Mouse (Mus musculus) hematopoietic stem cell, adult 5-6 weeks (primary cell): ENCODE data around the gene Grip1. TPM values are rescaled to one million over a fixed set of nuclear protein-coding genes. Genes with fewer than 3 reads are reported as not detected.
A peak's percentile ranks its signal among the peaks of the same experiment; 100 is the strongest.

Experiments
- ATAC-seq, 2 experiments: fragments of 125-278 bp in 1 of 2; replicated peaks in 1 of 2; 2 replicates each; pipeline ENCODE4 v1.8.0; 2016 to 2017; ENCODE audit warnings: inconsistent platforms in 2 of 2, mild to moderate bottlenecking in 2 of 2, moderate number of reproducible peaks in 2 of 2, low read depth in 1 of 2, moderate TSS enrichment in 1 of 2; ENCODE audit not compliant: low FRiP score in 2 of 2, poor library complexity in 2 of 2, severe bottlenecking in 2 of 2, insufficient read depth in 1 of 2, low TSS enrichment in 1 of 2
- total RNA-seq: library from RNA; stranded (forward); fragments of 172-1452, 232-1000 nt; gene quantifications from 2 replicates; pipeline ENCODE4 v1.2.3, GENCODE M21; 2017

Grip1 gene
- total RNA-seq, 1 experiment from 2014 or later, result not detected

DNA sequence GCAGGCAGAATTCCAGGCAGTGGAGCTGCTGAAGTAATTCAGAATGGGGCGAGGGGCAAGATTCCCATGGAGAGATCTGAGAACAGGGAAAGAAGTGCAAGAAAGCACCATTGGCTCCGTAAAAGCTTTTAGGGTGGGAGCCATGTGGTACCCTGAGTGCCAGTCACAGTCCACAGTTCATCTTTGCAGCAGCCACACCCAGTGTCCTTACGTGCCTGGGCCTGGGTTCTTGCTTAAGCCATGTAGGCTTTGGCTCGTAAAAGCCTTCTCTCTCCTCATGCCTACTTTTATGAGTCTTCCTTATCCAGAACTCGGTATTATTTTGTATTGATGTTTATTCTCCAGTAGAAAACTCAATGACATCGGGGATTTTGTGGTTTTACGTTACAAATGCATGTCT lies 550.5 kb downstream of the Grip1 start:
- no peak for ATAC-seq

DNA sequence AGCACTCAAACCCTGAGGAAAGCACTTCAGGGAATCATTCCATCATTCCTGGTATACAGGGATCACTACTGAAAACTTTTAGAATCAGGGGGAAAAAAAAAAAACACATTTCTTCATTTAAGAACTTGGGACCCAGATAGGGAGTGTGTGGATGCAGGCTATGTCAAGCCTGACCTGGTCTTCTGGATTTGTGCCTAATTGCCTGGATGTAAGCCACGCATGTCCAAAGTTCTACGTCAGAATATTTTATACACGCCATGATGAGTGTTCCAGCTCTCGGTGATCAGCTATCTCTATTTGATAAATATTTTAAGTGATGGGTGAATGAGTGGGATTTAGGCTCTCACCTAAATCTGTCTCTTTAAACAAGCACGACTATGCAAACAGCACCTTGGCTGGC lies 552.0 kb downstream of the Grip1 start:
- ATAC-seq, result no peak

DNA sequence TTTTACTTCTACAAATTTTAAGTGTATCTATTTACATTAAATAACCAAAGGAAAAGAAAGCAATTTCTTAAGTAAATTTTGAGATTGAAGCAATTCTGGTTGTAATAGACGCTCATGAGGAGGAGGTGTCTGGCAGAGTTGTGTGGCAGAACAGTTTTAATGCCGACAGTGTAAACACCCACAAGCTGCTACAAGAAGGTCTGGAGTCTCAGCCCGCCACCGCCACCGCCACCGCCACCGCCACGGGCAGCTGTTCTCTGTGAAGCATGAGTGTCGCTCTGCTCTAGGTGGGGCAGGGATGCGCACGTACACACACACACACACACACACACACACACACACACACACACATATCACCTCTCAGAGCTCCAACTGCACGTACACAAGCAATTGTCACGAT lies 558.7 kb downstream of the Grip1 start:
- ATAC-seq, result no peak

GRCm38 (mm10) chr10:120015117-120015516 lies 561.5 kb downstream of the Grip1 start:
- ATAC-seq, result no peak

DNA sequence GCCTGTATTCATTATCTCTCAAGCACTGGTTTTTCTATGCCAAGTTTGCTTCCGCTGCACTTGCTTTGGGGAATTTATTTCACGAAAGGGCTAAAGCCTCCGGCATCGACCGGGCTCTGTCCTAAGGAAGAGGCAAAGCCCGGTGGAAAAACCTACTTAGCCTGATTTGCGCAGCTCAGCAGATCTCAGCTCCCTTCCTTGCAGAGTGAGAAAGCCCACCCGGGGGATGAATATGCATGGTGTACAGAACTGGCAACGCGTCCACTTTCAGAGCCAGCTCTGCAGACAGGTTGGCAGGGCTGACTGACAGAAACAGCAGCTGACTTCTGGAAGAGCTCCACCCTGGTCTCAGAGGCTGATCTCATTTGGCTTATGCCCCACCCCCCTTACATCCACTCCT lies 572.8 kb downstream of the Grip1 start:
- ATAC-seq, result no peak

- ATAC-seq, result no peak
These were observed 577.3 kb downstream of the Grip1 start for GRCm38 (mm10) chr10:120030901-120031300.

DNA sequence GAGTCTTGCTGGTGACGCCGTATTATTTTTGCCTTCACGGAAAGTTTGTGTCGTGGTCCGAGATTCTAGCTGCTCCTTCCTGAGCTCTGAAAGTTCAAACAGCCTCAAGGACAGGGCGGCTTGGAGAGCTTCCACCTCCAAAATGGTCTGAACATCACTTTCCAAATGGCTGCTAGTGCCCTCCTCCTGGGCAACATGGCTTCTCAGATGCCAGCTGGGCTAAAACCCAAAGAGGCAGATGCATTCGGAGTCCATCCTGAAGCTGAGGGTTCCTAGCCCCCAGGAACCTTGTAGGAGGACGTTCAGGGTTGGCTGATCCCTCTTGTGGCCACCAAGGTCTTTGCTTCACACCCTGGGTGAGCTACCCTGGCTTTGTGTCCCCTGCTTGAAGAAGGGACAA lies 577.7 kb downstream of the Grip1 start:
- no peak for ATAC-seq

DNA sequence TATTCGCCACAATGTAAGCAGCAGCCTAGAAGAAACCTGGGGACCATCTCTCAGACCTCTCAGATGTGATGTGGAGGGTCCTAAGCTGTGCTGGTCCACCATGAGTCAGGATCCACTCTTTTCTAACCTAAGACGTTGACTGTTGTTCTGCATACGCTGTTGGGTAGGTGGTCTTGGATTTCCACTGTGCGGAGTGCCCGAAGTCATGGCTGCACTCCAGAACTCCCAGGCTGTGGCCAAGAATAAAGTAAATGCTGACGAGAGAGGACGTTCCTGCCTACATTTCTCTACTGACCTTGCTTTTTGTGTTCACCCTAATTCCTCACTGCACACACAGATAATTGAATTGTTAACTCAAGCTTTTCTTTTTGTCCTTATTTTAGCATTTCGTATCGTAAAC lies 580.2 kb downstream of the Grip1 start:
- ATAC-seq, result no peak

GRCm38 (mm10) chr10:120035211-120035733 lies 581.6 kb downstream of the Grip1 start:
- ATAC-seq, result no peak

GRCm38 (mm10) chr10:120035824-120036223 lies 582.2 kb downstream of the Grip1 start:
- no peak for ATAC-seq

DNA sequence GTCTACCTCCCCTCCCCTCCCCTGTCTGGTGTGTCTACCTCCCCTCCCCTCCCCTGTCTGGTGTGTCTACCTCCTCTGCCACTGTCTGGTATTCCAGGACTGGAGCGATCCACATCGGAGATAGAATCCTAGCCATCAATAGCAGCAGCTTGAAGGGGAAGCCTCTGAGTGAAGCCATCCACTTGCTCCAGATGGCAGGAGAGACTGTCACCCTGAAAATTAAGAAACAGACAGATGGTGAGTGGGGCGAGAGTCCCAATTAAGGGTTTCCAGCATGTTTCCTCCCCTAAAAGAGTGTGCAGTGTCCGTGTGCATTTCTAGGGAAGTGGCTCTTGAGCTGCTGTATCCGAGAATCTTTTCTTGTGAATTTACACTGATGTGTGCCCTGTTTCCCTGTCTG lies 584.6 kb downstream of the Grip1 start:
- ATAC-seq, result no peak

GRCm38 (mm10) chr10:120044237-120044636 lies 590.6 kb downstream of the Grip1 start:
- no peak for ATAC-seq

- no peak for ATAC-seq
These were observed 591.1 kb downstream of the Grip1 start for GRCm38 (mm10) chr10:120044714-120045234.

- no peak for ATAC-seq
These were observed 607.1 kb downstream of the Grip1 start for GRCm38 (mm10) chr10:120060579-120061237.

- ATAC-seq, result peak in 1 of 2 experiments; percentile 6; a peak in 1 of 4 replicates
These were observed 607.9 kb downstream of the Grip1 start for GRCm38 (mm10) chr10:120061238-120062130.

DNA sequence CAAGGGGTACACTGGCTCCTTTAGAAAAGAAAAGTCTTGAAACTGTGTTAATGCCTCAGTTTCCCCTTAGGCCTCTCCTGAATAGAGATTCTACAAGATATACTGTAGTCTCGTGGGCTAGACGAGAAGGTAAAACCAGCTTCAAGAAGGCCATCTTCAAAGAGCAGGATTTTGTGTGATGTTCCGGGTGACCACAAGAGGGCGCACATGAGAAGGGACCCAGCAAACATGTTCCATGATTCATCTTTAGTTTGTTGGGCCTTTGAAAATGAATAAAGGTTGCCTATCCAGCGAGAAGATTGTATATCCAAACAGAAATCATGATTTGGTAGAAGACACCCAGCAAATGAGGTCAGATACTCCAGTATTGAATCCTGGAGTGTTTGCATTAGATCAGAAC lies 610.8 kb downstream of the Grip1 start:
- peak; percentile 42 to 58; a peak in 3 of 4 replicates for ATAC-seq

DNA sequence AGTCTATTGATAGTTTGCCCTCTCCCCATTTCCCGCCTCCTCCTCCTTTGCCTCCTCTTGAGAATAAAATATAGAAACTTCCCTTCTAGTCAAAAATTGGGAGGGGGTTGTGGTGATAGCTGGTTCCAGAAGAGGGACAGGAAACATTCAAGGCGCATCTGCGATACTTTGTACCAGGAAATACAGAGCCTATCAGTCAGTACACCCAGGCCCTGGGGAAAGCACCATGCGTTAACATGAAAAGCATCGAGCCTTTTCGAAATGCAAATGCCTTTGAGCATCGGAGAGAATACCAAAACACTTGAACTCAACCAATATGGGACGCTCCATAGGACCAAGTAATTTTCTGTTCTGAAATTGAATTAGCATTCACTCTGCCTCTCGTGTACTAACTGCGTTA lies 612.7 kb downstream of the Grip1 start:
- no peak for ATAC-seq

- no peak for ATAC-seq
These were observed 624.2 kb downstream of the Grip1 start for GRCm38 (mm10) chr10:120077850-120078249.
